Mouse (Mus musculus): ENCODE measurements around the gene Atf5. TPM values are rescaled to one million over a fixed set of nuclear protein-coding genes. Genes with fewer than 3 reads are reported as not detected.

The Atf5 gene
- polyA plus RNA-seq, 1 experiment from 2014 or later: 3.3 TPM

DNA sequence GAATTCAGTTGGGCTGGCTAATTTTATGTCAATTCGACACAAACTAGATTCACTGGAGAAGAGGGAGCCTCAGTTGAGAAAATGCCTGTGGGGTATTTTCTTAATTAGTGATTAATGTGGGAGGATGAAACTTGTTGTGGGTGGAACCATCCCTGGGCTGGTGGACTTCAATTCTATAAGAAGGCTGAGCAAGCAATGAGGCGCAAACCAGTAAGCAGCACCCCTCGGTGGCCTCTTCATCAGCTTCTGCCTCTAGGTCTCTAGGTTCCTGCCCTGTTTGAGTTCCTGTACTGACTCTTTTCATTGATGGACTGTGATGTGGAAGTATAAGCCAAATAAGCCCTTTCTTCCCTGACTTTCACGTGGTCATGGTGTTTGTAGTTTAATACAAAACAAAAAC lies 6.1 kb downstream of the Atf5 start:
- no peak overlapping the region for H3K9ac ChIP-seq (ENCODE audit: low read length)
- H3K4me1 ChIP-seq (replicated peaks; ENCODE audit: control insufficient read depth, insufficient read depth, low read length): peaks cover 5% of the 10 kb centered on the region; the same call in 1 of the 2 replicates
- H3K27me3 ChIP-seq (ENCODE audit: control insufficient read depth, insufficient read depth, low read depth, low read length): no peaks in the 10 kb centered on the region
- 80% methylated on average over 4 of the region's 4 CpGs for WGBS
- peaks cover 7% of the 10 kb centered on the region for H3K36me3 ChIP-seq (ENCODE audit: control insufficient read depth, insufficient read depth, low read length)
- no peak for ATAC-seq (ENCODE audit: low read depth)
- no peak overlapping the region for H3K4me2 ChIP-seq (ENCODE audit: low read depth, low read length)
- H3K9me3 ChIP-seq (ENCODE audit: control insufficient read depth, low read length): no peaks in the 10 kb centered on the region
- H3K27ac ChIP-seq (ENCODE audit: low read length): no peak overlapping the region
- no peak overlapping the region for H3K4me3 ChIP-seq (ENCODE audit: low read length)

- Histone ChIP-seq H3K9me3 (ENCODE audit: control insufficient read depth, low read length) (no peaks in the 10 kb centered on the region), H3K9ac (ENCODE audit: low read length) (no peak overlapping the region), H3K27me3 (ENCODE audit: control insufficient read depth, insufficient read depth, low read depth, low read length) (no peaks in the 10 kb centered on the region), H3K27ac (ENCODE audit: low read length) (no peak overlapping the region), H3K4me2 (ENCODE audit: low read depth, low read length) (no peak overlapping the region), H3K36me3 (ENCODE audit: control insufficient read depth, insufficient read depth, low read length) (peaks cover 7% of the 10 kb centered on the region), H3K4me1 (replicated peaks; ENCODE audit: control insufficient read depth, insufficient read depth, low read length) (no peaks in the 10 kb centered on the region), H3K4me3 (ENCODE audit: low read length) (no peak overlapping the region)
- WGBS: 91% methylated on average over 3 of the region's 3 CpGs
- no peak for ATAC-seq (ENCODE audit: low read depth)
Measured at GRCm38 (mm10) chr7:44809466-44809865, 7.0 kb downstream of the Atf5 start.

DNA sequence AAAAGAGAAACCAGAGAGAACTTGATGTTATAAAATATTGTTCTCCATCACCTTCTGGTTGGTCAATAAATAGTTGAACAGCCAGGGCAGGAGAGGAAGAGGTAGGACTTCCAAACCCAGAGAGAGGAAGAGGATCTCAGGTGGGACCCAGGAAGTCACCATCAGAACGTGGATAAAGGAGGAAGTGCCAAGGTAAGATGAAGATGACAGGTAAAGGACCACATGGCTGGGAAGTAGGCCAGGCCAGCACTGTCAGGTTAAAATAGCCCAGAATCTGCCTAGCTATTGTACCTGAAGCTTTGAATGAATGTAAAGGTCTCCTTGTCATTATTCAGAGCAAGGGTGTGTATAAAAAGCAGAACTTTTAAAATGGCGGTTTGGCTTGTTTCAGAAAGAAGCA lies 7.5 kb downstream of the Atf5 start:
- Histone ChIP-seq H3K27ac (ENCODE audit: low read length) (no peak overlapping the region), H3K4me3 (ENCODE audit: low read length) (no peak overlapping the region), H3K4me2 (ENCODE audit: low read depth, low read length) (no peak overlapping the region), H3K9me3 (ENCODE audit: control insufficient read depth, low read length) (no peaks in the 10 kb centered on the region), H3K4me1 (replicated peaks; ENCODE audit: control insufficient read depth, insufficient read depth, low read length) (no peaks in the 10 kb centered on the region), H3K27me3 (ENCODE audit: control insufficient read depth, insufficient read depth, low read depth, low read length) (no peaks in the 10 kb centered on the region), H3K9ac (ENCODE audit: low read length) (no peak overlapping the region), H3K36me3 (ENCODE audit: control insufficient read depth, insufficient read depth, low read length) (peaks cover 5% of the 10 kb centered on the region)
- no peak for ATAC-seq (ENCODE audit: low read depth)
- WGBS: 77% methylated on average over 2 of the region's 2 CpGs

GRCm38 (mm10) chr7:44792781-44793180 lies 23.7 kb downstream of the Atf5 start:
- no peaks in the 10 kb centered on the region for H3K4me1 ChIP-seq (replicated peaks; ENCODE audit: control insufficient read depth, insufficient read depth, low read length)
- WGBS: 76% methylated on average over 6 of the region's 6 CpGs
- no peak overlapping the region for H3K9ac ChIP-seq (ENCODE audit: low read length)
- no peaks in the 10 kb centered on the region for H3K36me3 ChIP-seq (ENCODE audit: control insufficient read depth, insufficient read depth, low read length)
- no peaks in the 10 kb centered on the region; the same call in 1 of the 2 replicates for H3K9me3 ChIP-seq (ENCODE audit: control insufficient read depth, low read length)
- no peak overlapping the region for H3K27ac ChIP-seq (ENCODE audit: low read length)
- ATAC-seq (ENCODE audit: low read depth): no peak
- no peak overlapping the region for H3K4me3 ChIP-seq (ENCODE audit: low read length)
- H3K4me2 ChIP-seq (ENCODE audit: low read depth, low read length): no peak overlapping the region
- H3K27me3 ChIP-seq (ENCODE audit: control insufficient read depth, insufficient read depth, low read depth, low read length): no peaks in the 10 kb centered on the region

GRCm38 (mm10) chr7:44790066-44790465 lies 26.4 kb downstream of the Atf5 start:
- no peak for ATAC-seq (ENCODE audit: low read depth)
- Histone ChIP-seq H3K4me3 (ENCODE audit: low read length) (no peak overlapping the region), H3K9me3 (ENCODE audit: control insufficient read depth, low read length) (no peaks in the 10 kb centered on the region; the same call in 1 of the 2 replicates), H3K4me1 (replicated peaks; ENCODE audit: control insufficient read depth, insufficient read depth, low read length) (no peaks in the 10 kb centered on the region), H3K4me2 (ENCODE audit: low read depth, low read length) (no peak overlapping the region), H3K36me3 (ENCODE audit: control insufficient read depth, insufficient read depth, low read length) (no peaks in the 10 kb centered on the region), H3K27ac (ENCODE audit: low read length) (no peak overlapping the region), H3K9ac (ENCODE audit: low read length) (no peak overlapping the region), H3K27me3 (ENCODE audit: control insufficient read depth, insufficient read depth, low read depth, low read length) (no peaks in the 10 kb centered on the region)
- 56% methylated on average over 4 of the region's 4 CpGs for WGBS

DNA sequence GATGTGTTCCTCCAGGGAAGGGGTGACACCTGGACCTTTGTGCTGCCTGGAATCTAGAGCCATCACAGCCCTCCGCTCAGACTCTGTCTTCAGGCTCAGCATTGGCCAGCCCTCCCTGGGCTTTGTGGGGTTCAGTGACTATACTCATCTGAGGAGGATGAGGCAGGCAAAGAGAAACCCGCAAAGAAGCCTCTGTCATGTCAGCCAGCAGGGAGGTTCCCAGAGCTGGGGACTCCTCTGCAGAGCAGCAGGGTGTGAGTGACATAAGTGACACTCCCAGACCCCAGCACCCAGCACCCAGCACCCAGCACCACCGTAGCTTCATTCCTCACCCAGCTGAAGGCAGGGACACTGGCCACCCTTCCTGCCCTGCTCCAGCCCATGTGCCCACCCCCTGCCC lies 26.9 kb downstream of the Atf5 start:
- H3K9ac ChIP-seq (ENCODE audit: low read length): no peak overlapping the region
- H3K36me3 ChIP-seq (ENCODE audit: control insufficient read depth, insufficient read depth, low read length): no peaks in the 10 kb centered on the region
- no peak overlapping the region for H3K4me3 ChIP-seq (ENCODE audit: low read length)
- WGBS: 64% methylated on average over 3 of the region's 3 CpGs
- no peak overlapping the region for H3K4me2 ChIP-seq (ENCODE audit: low read depth, low read length)
- H3K4me1 ChIP-seq (replicated peaks; ENCODE audit: control insufficient read depth, insufficient read depth, low read length): no peaks in the 10 kb centered on the region
- H3K9me3 ChIP-seq (ENCODE audit: control insufficient read depth, low read length): no peaks in the 10 kb centered on the region; the same call in 1 of the 2 replicates
- no peak for ATAC-seq (ENCODE audit: low read depth)
- no peaks in the 10 kb centered on the region for H3K27me3 ChIP-seq (ENCODE audit: control insufficient read depth, insufficient read depth, low read depth, low read length)
- no peak overlapping the region for H3K27ac ChIP-seq (ENCODE audit: low read length)

DNA sequence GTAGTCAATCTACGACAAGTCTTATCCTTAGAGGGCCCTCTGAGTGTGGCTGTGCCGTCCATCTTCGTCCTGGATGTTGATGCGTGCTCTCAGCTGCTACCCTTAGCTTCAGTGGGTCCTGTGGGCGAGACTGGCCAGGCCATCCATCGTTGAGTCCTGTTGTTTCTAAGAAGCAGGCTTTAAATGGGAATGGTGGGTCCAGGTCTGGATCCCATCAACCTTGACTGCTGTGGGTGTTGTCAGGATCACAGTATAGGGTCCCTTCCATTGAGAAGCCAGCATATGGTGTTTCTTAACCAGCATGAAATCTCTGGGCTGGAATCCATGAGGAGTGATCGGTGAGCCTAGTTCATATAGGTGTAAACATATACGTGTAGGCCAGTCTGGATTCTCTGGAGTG lies 36.4 kb downstream of the Atf5 start:
- Histone ChIP-seq H3K4me1 (replicated peaks; ENCODE audit: control insufficient read depth, insufficient read depth, low read length) (no peaks in the 10 kb centered on the region), H3K27ac (ENCODE audit: low read length) (no peak overlapping the region), H3K36me3 (ENCODE audit: control insufficient read depth, insufficient read depth, low read length) (peaks cover 3% of the 10 kb centered on the region; the same call in 1 of the 2 replicates), H3K9me3 (ENCODE audit: control insufficient read depth, low read length) (no peaks in the 10 kb centered on the region), H3K4me3 (ENCODE audit: low read length) (no peak overlapping the region), H3K9ac (ENCODE audit: low read length) (no peak overlapping the region), H3K4me2 (ENCODE audit: low read depth, low read length) (no peak overlapping the region), H3K27me3 (ENCODE audit: control insufficient read depth, insufficient read depth, low read depth, low read length) (no peaks in the 10 kb centered on the region)
- no peak for ATAC-seq (ENCODE audit: low read depth)
- 75% methylated on average over 8 of the region's 8 CpGs for WGBS

- no peaks in the 10 kb centered on the region for H3K9me3 ChIP-seq (ENCODE audit: control insufficient read depth, low read length)
- ATAC-seq (ENCODE audit: low read depth): no peak
- H3K4me2 ChIP-seq (ENCODE audit: low read depth, low read length): no peak overlapping the region
- WGBS: 80% methylated on average over 9 of the region's 9 CpGs
- no peak overlapping the region for H3K4me3 ChIP-seq (ENCODE audit: low read length)
- H3K36me3 ChIP-seq (ENCODE audit: control insufficient read depth, insufficient read depth, low read length): peaks cover 13% of the 10 kb centered on the region
- no peaks in the 10 kb centered on the region for H3K27me3 ChIP-seq (ENCODE audit: control insufficient read depth, insufficient read depth, low read depth, low read length)
- H3K4me1 ChIP-seq (replicated peaks; ENCODE audit: control insufficient read depth, insufficient read depth, low read length): no peaks in the 10 kb centered on the region
- H3K9ac ChIP-seq (ENCODE audit: low read length): no peak overlapping the region
- no peak overlapping the region for H3K27ac ChIP-seq (ENCODE audit: low read length)
Measured at GRCm38 (mm10) chr7:44776849-44777498, 39.5 kb downstream of the Atf5 start.

DNA sequence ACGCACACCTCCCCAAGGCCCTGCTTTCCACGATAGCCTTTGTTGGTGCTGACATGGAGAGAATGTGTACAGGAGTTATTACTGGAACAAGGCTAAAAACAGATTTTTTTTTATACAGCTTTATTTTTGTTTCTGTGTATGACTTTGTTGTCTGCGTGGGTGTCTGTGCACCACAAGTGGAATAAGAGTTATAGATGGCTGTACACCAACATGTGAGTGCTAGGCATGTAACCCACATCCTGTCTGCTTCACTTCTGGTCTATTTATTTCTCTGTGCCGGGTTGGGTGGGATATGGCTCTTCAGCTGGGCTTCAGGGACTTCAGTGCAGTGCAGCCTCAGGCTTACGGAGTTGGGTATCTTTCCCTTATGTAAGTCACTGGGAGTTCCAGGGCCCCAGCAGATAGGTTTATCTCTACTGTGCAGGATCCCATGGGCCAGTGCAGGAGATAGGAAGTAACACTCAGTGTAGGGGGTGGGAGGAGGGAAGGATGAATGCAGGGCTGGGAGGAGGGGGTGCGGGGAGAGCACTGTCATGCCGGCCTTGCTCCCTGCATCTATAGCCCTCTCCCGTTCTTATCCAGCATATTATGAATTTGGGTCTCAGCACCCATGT lies 43.8 kb downstream of the Atf5 start:
- Histone ChIP-seq H3K4me2 (ENCODE audit: low read depth, low read length) (no peak overlapping the region), H3K36me3 (ENCODE audit: control insufficient read depth, insufficient read depth, low read length) (peaks cover 26% of the 10 kb centered on the region)

More for the DNA sequence above, 43.8 kb downstream of the Atf5 start:
- H3K27ac ChIP-seq (ENCODE audit: low read length): no peak overlapping the region
- no peak overlapping the region for H3K9ac ChIP-seq (ENCODE audit: low read length)
- H3K4me1 ChIP-seq (replicated peaks; ENCODE audit: control insufficient read depth, insufficient read depth, low read length): no peaks in the 10 kb centered on the region
- H3K27me3 ChIP-seq (ENCODE audit: control insufficient read depth, insufficient read depth, low read depth, low read length): no peaks in the 10 kb centered on the region
- no peak for ATAC-seq (ENCODE audit: low read depth)
- H3K9me3 ChIP-seq (ENCODE audit: control insufficient read depth, low read length): no peaks in the 10 kb centered on the region
- no peak overlapping the region for H3K4me3 ChIP-seq (ENCODE audit: low read length)
- 80% methylated on average over 8 of the region's 8 CpGs for WGBS

All from lung, embryonic 16.5 days (tissue).